Mouse (Mus musculus): ENCODE data around the gene Zfx.

Gene Zfx

GRCm38 (mm10) chrX:94123059-94123839 is at the start of gene Zfx:
Gene Zfx (minus strand): TSS chrX:94123702.
- peak; percentile 71 to 85 for DNase-seq

GRCm38 (mm10) chrX:94169348-94169747 is 45.8 kb upstream of the Zfx start:
- no peak for DNase-seq

GRCm38 (mm10) chrX:94152251-94152830 is 28.8 kb upstream of the Zfx start:
- no peak for DNase-seq

GRCm38 (mm10) chrX:94150471-94150870 is 27.0 kb upstream of the Zfx start:
- DNase-seq: no peak

- DNase-seq: no peak
Observed at GRCm38 (mm10) chrX:94142004-94142771, 18.7 kb upstream of the Zfx start.

GRCm38 (mm10) chrX:94140080-94140479 is 16.6 kb upstream of the Zfx start:
- no peak for DNase-seq

- DNase-seq: no peak
Observed at GRCm38 (mm10) chrX:94138256-94138655, 14.8 kb upstream of the Zfx start.

- DNase-seq: no peak
Observed at GRCm38 (mm10) chrX:94135084-94135483, 11.6 kb upstream of the Zfx start.

GRCm38 (mm10) chrX:94133551-94133950 is 10.0 kb upstream of the Zfx start:
- no peak for DNase-seq

GRCm38 (mm10) chrX:94132239-94132638 is 8.7 kb upstream of the Zfx start:
- no peak for DNase-seq

GRCm38 (mm10) chrX:94129712-94130111 is 6.2 kb upstream of the Zfx start:
- no peak for DNase-seq

GRCm38 (mm10) chrX:94125950-94126349 is 2.4 kb upstream of the Zfx start:
- no peak for DNase-seq

GRCm38 (mm10) chrX:94122709-94123058 is 818 bp downstream of the Zfx start:
- no peak for DNase-seq

- DNase-seq: peak; percentile 84 to 91
Observed at GRCm38 (mm10) chrX:94121866-94122708, 1.4 kb downstream of the Zfx start.

- DNase-seq: peak; percentile 18 to 29
Observed at GRCm38 (mm10) chrX:94121161-94121856, 2.2 kb downstream of the Zfx start.

- DNase-seq: no peak
Observed at GRCm38 (mm10) chrX:94118350-94118749, 5.2 kb downstream of the Zfx start.

- no peak for DNase-seq
Observed at GRCm38 (mm10) chrX:94115882-94116281, 7.6 kb downstream of the Zfx start.

- no peak for DNase-seq
Observed at GRCm38 (mm10) chrX:94105964-94106363, 17.5 kb downstream of the Zfx start.

- no peak for DNase-seq
Observed at GRCm38 (mm10) chrX:94102938-94103337, 20.6 kb downstream of the Zfx start.

- DNase-seq: no peak
Observed at GRCm38 (mm10) chrX:94100561-94100960, 22.9 kb downstream of the Zfx start.

GRCm38 (mm10) chrX:94091001-94091400 is 32.5 kb downstream of the Zfx start:
- no peak for DNase-seq

- DNase-seq: peak; percentile 6 to 17
Observed at GRCm38 (mm10) chrX:94061246-94061645, 62.3 kb downstream of the Zfx start.
